Mouse (Mus musculus) megakaryocyte, adult 5-6 weeks (primary cell): ENCODE data around the gene D11Wsu47e. TPM values are rescaled to one million over a fixed set of nuclear protein-coding genes. Genes with fewer than 3 reads are reported as not detected.
A peak's percentile ranks its signal among the peaks of the same experiment; 100 is the strongest.
"Not testable (repeated sequence)": the region's sequence is repeated elsewhere in the genome, so short reads cannot be mapped to it uniquely, and the experiment has no call there.

Source experiments
- ATAC-seq: 2 replicates; pipeline ENCODE4 v1.8.0; 2016; ENCODE audit warnings: mild to moderate bottlenecking, inconsistent platforms; ENCODE audit not compliant: poor library complexity, severe bottlenecking
- total RNA-seq, 2 experiments: library from RNA; stranded (forward) in 1 of 2; stranded (reverse) in 1 of 2; fragments of 153-499, 151-499 nt in 1 of 2; fragments of 221-1000, 200-1000 nt in 1 of 2; gene quantifications; 2 replicates each; pipeline versions ENCODE4 v1.2.3 to v1.2.4; 2015 to 2017

D11Wsu47e gene
- total RNA-seq (2015) (3.2 and 5.4 TPM in 2 replicates), total RNA-seq (2017) (10.3 and 13.1 TPM in 2 replicates)

DNA sequence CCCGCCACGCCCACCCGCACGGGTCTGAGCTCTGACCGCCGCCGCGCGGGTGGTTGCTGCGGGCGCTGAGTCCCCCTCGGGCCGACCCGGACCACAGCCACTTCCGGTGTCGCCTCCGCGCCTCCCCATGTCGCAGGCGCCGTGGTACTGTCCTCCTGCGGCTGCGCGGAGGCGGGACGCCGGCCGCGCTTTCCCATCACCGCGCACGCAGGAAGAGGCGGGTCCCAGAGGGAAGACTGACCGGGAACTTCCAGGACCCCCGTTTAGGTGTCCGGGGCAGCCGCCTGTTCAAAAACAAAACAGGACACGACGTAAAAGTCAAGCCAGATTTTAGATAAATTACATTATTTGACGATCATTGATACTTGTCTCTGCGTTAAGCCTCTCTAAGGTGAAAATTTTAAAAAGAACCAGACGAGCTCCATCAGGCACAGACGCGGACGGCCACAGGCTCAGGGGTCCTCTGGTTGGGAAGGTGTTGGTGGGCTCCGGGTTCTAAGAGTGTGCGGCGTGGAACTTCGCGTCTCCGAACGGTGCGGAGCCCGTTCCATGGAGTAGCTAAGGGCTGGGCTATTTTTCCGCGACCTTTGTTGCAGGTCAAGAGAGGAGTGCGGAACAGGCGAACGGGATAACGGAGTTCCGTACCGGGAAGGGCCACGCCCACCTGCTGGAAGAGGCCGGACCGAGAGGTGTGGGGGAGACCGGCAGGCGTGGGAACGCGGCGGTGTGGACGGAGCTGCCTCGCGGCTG lies at the start of gene D11Wsu47e, which contains the start of gene Fam104a:
Gene D11Wsu47e, plus strand, starts transcription at position 456 of the 750 bp plus-strand sequence.
Gene Fam104a, minus strand, starts transcription at position 199 of the 750 bp plus-strand sequence.
- ATAC-seq, result peak; percentile 91

DNA sequence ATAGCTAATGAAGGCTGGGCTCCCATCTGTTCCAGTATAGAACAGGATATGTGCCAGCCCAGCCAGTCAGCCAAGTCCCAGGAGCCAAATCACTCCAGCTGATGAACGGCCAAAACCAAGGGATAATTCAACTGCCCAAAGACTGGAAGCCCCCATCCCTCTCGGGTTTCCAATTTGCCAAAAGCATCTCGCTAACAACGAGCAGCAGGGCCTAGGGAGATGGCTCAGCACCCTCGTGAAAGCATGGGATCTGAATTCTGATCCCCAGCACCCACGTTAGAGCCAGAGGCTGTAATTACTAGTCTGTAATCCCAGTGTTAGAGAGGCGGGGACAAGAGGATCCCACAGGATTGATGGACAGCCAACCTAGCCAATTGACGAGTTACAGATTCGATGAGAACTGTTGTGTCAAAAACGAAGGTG lies 49.5 kb upstream of the D11Wsu47e start:
- ATAC-seq, result no peak

DNA sequence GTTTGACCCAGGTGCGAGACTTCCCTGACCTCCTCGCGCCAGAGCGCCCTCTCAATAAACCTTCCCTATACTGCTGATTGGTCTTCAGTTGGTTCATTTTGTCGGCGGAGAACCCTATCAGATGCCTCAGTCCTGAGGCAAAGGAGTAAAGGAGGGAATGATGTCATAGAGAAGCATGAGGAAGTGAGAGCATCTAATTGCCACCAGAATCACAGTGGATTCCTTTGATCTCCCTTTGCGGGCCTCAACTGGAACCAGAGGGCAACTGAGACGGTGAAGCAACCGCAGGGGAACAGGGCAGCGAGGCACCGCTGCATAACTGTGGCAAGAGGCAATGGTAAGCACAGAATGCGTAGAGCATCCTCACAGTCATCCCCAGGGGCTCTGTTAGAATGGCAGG lies 45.5 kb upstream of the D11Wsu47e start:
- peak; percentile 67 for ATAC-seq

DNA sequence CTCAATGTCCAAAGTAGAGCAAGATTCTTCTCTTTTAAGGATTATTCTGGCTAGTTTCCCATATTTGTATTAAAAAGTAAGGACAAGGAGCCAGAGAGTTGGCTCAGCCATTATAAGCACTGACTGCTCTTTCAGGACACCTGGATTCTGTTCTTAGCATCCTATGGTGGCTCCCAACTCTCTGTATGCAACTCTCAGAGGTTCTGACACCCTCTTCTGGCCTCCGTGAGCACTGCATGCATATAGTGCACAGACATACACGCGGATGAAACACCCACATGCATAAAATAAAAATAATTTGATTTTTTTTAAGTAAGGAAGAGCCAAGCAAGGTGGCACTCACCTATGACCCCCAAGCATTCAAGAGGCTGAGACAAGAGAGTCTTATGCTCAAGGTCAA lies 39.0 kb upstream of the D11Wsu47e start:
- ATAC-seq, result no peak

DNA sequence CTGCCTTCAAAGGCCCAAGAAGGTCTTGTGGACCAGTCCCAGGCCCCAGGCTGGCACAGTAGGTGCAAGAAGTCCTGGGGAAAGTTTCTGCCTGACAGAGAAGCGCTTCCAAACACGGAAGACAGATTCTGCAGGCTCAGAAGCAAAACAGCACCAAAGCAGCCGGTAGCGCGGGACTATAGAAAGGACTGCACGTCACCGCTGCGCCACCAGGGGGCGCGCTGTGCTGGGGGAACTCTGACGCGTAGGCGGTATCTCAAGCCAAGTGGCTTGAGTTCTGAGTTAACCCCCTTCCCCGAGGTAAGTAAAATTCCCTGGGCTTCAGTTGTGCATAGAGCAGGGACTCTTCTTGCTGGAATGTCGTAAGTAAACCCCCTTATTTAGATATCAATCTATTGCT lies 36.1 kb upstream of the D11Wsu47e start:
- peak; percentile 85 for ATAC-seq

DNA sequence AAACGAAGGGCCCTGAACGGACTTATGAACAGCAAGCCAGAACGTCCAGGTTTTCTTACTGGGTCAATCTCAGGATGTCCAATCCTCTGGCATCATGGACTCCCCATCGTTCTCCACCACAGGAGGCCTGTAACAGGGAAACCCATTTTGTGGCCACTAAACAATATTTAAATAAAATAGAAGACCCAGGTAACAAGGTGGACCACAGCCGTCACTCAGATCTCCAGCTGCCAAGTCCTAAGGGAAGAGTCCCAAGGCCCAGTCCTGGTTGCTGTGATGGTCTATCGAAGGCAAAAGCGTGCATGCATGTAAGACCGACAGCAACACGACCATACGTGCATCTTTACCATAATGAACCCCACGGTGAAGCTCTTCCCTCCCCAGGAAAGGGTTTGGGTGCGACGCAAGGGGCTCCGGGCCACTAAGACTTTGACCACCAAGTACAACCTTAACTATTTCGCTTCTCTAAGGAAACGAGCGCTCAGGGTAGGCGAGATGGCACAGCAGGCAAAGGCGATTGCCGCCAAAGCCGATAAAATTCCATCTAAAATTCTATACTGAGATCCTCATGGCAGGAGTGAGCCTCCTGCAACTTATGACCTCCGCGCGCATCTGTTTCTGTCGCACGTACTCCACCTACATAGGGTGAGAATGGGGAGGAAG lies 35.4 kb upstream of the D11Wsu47e start, which contains the start of gene Cog1:
Gene Cog1, plus strand, starts transcription at position 480 of the 663 bp plus-strand sequence.
- ATAC-seq, result peak; percentile 6

DNA sequence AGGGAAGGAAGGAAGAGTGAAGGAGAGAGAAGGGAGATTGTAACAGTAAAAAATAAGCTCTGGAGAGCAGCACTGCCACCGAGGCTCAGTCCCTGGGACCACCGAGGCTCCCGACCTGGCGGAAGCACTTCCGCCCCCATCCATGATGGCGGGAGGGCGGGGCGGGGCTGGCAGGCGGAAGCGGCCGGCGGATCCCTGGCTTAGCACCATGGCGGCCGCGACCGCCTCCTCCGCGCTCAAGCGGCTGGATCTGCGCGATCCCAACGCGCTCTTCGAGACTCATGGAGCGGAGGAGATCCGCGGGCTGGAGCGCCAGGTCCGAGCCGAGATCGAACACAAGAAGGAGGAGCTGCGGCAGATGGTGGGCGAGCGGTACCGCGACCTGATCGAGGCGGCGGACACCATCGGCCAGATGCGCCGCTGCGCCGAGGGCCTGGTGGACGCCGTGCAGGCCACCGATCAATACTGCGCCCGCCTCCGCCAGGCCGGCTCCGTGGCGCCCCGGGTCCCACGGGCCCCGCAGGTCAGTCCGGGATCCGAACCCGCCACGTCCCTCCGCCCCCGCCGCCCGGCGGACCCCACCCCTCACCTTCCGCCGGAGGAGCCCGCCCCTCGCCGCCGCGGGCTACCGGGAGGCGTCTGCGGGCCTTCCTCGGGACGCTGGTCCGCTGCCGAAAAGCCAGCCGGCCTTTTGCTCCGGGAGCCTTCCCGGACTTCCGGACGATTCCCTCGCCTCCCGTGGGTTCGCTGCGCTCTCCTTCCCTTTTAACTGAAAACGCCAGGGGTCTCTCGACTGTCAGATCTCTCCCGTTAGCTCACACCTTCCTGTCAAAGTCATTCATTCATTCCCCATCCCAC lies 34.6 kb upstream of the D11Wsu47e start, which contains the start of gene Slc39a11:
Gene Slc39a11, minus strand, starts transcription at position 727 of the 858 bp plus-strand sequence.
- ATAC-seq, result peak; percentile 74

DNA sequence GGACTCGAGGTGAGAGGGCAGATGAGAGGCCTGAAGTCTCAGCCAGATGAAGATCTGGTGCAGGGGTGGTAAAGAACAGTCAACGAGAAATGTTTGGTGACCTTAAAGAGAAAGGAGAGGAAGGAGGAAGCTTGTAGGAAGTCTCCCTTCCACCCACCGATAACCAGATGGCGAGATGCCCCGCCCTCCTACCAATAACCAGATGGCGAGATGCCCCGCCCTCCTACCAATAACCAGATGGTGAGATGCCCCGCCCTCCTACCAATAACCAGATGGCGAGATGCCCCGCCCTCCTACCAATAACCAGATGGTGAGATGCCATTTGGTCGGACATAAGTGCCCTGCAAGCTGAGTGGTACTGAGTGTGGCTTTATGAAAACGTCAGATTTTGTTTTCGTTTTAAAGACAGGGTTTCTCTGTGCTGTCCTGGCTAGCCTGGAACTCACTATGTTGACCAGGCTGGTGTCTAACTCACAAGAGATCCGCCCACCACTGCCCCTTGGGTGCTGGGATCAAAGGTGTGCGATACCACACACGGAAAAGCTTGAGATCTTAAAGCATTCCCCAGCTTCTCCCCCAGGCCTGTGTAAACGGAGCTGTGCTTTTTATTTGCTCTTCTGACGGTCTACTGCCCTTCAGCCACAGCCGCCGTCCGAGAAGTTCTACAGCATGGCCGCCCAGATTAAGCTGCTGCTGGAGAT lies 32.9 kb upstream of the D11Wsu47e start:
- ATAC-seq, result no peak

DNA sequence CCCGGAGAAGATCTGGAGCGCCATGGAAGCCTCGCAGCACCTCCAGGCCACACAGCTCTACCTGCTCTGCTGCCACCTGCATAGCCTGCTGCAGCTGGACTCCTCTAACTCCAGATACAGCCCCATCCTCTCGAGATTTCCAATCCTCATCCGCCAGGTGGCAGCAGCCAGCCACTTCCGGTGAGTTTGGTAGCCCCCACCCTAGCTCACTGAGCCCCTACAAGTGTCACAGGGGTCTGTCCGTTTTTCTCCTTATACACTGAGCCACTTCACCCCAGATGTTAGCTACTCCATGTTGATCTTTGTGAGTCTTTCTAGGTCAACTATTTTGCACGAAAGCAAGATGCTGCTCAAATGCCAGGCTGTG lies 32.3 kb upstream of the D11Wsu47e start:
- ATAC-seq, result no peak

DNA sequence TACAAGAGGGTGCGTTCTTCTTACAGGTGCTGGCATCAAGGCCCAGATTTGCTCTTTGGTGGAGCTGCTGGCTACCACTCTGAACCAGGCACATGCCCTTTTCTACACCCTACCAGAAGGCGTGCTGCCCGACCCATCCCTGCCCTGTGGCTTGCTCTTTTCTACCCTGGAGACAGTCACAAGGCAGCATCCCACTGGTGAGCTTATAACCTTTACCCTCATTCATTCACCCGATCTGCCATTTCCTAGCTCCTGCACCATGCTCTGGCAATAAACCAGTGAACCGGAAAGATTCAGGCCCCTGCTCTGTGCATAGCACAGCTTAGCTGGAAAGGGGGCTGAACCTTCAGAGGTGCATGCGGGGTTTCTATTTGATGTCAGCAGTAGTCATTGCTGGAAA lies 31.7 kb upstream of the D11Wsu47e start:
- no peak for ATAC-seq

DNA sequence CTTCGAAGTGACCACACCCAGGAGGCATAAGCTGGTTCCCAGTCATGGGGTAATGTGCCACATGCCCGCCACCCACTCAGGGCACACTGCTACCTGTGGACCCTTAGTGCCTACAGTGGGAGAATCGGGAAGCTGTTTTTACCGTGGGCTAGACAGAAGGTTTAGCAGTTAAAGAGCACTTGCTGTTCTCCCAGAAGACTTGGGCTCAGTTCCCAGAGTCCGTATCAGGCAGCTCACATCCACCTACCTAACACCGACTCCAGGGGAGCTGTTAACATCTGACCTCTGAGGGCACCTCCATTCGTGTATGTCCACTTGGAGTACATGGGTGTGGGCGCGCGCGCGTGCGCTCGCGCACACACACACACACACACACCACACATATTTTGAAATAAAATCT lies 30.1 kb upstream of the D11Wsu47e start:
- ATAC-seq, result no peak

DNA sequence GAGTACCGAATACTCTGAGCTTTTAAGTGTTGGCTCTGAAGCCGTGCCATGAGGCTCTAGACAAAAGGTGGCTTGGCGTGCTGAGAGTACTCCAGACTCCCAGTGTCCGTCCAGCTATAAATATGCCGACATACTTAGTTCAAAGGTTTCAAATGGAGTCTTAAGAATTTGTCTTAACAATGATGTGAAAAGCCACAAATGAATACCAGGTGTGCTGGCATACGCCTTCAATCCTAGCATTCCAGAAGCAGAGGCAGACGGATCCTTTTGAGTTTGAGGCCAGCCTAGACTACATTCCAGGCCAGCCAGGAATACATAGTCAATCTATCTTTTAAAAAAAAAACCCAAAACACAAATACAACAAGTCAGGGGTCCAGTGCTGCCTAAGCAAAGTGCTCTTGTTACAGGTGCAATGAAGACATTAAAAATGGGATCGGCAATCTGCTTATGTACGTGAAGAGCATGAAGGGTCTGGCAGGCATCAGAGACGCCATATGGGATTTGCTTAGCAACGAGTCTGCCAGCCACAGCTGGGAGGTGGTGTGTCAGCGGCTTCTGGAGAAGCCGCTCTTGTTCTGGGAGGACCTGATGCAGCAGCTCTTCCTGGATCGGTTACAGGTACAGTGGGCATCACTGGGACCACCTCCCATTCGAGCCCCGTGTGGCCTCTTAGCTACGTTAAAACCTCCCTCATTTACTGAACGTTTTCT lies 29.5 kb upstream of the D11Wsu47e start:
- no peak for ATAC-seq

DNA sequence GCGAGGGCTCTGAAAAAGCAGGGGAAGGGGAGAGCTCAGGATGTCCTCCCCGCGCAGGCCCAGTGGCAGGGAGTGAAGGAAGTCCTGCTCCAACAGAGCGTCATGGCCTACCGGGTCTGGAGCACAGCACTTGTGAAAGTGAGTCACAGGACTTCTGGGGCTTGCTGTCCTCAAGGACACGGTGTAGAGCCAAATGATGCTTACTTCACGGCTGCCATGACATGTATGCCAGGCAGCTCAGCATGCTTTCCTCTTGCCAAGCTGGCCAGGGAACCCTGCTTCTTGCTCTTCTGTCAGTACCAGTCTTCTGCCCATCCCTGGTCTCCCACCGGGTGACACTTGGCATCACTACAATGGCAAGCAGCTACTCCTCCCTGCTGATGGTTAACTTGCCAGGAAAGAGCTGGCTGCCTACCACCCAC lies 27.7 kb upstream of the D11Wsu47e start:
- no peak for ATAC-seq

DNA sequence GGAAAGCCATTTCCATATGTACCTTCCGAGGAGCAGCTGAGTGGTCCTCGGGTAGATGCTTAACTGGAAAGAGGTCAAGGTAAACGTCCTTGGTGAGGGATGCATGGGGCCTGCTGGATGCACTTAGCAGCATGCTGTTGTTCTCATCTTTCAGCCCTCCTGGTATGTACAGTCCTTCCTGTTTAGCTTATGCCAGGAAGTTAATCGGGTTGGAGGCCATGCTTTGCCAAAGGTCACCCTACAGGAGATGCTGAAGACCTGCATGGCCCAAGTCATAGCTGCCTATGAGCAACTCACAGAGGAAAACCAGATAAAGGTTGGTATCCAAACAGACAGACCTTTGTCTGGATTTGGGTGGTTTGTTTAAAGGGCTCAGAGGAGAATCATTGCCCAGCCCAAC lies 27.0 kb upstream of the D11Wsu47e start:
- no peak for ATAC-seq

DNA sequence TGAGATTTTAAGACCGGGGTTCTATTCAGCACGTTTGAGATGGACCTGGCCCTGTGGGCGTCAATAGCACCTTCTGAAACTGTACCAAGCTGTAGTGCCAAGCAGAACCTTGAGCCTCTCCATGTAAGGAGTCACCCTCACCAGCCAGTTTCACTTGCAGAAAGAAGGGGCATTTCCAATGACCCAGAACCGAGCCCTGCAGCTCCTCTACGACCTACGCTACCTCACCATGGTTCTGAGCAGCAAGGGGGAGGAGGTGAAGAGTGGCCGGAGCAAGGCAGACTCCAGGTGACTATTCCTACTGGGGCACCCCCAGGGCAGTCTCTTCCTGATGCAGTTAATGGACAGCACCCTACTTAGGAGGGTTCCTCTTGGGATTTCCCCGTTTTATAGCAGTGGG lies 25.9 kb upstream of the D11Wsu47e start:
- no peak for ATAC-seq

DNA sequence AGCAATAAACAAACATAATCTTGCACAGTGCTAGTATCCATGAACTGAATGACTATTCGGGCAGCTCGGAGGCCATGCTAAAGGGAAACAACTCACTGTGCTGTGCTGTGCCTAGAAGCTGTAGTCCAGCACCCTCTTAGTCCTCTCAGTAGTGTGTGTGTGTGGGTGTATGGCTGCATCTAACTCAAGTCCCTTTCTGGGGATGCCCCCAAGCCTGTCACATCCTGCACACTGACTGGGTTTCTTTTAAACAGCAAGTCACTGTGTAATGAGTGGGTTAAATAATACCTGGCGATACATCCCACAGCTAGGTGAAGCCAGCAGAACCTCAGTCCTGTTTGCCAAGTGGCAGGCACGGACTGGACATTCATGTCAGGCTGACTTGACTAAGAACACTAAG lies 25.4 kb upstream of the D11Wsu47e start:
- no peak for ATAC-seq

DNA sequence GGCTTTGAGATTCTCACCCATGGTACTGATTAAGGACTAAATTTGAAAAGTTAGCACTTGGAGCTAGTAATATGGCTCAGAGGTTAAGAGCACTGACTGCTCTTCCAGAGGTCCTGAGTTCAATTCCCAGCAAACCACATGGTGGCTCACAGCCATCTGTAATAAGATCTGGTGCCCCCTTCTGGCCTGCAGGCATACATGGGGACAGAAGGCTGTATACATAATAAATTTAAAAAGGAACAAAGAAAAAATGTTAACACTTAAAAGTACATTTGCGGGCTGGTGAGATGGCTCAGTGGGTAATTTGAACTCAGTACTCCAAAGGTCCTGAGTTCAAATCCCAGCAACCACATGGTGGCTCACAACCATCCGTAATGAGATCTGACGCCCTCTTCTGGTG lies 24.0 kb upstream of the D11Wsu47e start:
- not testable (repeated sequence) for ATAC-seq

DNA sequence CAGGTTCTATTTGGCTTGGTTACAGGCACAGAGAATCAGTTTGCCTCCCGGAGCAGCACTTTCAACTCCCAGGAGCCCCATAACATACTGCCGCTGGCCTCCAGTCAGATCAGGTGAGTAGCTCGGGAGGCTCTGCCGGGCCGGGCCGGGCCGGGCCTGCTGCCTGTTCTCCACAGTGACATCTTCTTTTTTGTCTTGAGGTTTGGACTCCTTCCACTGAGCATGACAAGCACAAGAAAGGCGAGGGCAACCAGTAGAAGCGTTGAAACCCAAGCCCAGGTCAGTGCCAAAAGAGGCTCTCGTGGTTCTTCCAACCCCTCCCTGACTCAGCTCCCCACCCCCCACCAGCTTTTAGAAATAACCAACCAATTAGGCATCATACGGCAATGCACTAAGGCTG lies 23.3 kb upstream of the D11Wsu47e start:
- no peak for ATAC-seq

DNA sequence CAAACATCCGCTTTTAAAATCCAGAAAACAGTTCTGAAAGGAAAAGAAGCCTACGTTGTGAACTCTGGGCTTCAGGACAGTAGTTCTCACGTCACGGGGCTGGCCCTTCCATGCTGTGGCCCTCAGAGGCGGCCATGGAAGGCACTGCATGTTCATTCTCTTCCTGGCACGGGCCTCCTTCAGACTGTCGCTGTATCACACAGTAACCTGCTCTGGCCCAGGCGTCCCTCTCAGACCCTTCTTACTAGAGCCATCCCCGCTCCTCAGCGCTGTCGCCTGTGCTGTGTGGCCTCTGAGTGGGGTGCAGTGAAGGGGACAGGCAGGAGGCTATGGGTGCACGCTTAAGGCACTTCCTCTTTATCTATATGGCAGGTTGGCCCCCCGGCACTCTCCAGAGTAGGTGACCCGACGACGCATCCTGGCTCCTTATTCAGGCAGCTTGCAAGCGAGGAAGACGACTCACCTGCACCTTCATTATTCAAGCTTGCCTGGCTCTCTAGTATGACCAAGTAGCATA lies 22.3 kb upstream of the D11Wsu47e start:
- no peak for ATAC-seq

DNA sequence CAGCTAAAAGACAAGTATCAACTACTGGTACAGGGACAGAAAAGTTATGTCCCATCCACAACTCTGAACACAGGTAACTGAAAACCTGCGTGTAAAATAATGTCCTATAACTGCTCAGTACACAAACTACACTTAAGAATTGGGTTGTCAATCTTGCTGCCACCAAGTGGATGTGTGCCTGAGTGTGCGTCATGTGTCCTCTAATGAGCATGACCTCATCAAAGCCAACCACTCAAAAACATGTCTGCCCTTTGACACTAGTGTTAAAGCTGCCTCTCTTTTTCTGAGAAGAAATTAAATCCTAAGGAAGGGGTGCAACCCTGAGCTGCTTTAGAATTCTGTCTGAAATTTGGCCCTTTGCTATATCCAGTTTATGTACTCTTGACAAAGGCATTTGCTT lies 19.9 kb upstream of the D11Wsu47e start:
- no peak for ATAC-seq
